Mouse (Mus musculus) limb, embryonic 10.5 days (tissue): ENCODE results near the gene Azin2. TPM values are rescaled to one million over a fixed set of nuclear protein-coding genes. Genes with fewer than 3 reads are reported as not detected.

ENCODE experiments used
- DNase-seq: peaks from one replicate; pipeline ENCODE4 v3.0.0-alpha.2; 2017; ENCODE audit warnings: low spot score
- H3K27ac ChIP-seq: fragments of 300-500 bp; sonication (generic); 2 replicates; pipeline ENCODE4 v1.5.1; 2016; ENCODE audit warnings: mild to moderate bottlenecking
- H3K27me3 ChIP-seq: fragments of 300-500 bp; sonication (generic); 2 replicates; pipeline ENCODE4 v1.6.1; 2016; ENCODE audit warnings: low read depth, mild to moderate bottlenecking; ENCODE audit not compliant: poor library complexity, severe bottlenecking
- H3K36me3 ChIP-seq: fragments of 300-500 bp; sonication (generic); 2 replicates; pipeline ENCODE4 v1.6.1; 2016; ENCODE audit warnings: mild to moderate bottlenecking, moderate library complexity
- H3K4me1 ChIP-seq: fragments of 300-500 bp; sonication (generic); 2 replicates; pipeline ENCODE4 v1.6.1; 2016
- H3K4me3 ChIP-seq: fragments of 300-500 bp; sonication (generic); 2 replicates; pipeline ENCODE4 v1.5.1; 2016; ENCODE audit warnings: mild to moderate bottlenecking, moderate library complexity
- H3K9me3 ChIP-seq: fragments of 300-500 bp; sonication (generic); replicated peaks from 2 replicates; pipeline ENCODE4 v1.6.1; 2016; ENCODE audit warnings: mild to moderate bottlenecking
- WGBS: fragments of 180-500 bp; shearing (Covaris S2); methylation state at CpG from one replicate; pipeline ENCODE4 v1.1.7; 2016; 5-methylcytosine and 5-hydroxymethylcytosine counted together
- polyA plus RNA-seq: library from polyadenylated mRNA; unstranded; fragments of >200 nt; fragmentation: Nextera tagmentation; extraction: Ambion mirVana; gene quantifications from 2 replicates; pipeline ENCODE4 v1.2.1, GENCODE M21; 2016

Azin2 gene
- polyA plus RNA-seq, 1 experiment from 2014 or later: 15.4 TPM

DNA sequence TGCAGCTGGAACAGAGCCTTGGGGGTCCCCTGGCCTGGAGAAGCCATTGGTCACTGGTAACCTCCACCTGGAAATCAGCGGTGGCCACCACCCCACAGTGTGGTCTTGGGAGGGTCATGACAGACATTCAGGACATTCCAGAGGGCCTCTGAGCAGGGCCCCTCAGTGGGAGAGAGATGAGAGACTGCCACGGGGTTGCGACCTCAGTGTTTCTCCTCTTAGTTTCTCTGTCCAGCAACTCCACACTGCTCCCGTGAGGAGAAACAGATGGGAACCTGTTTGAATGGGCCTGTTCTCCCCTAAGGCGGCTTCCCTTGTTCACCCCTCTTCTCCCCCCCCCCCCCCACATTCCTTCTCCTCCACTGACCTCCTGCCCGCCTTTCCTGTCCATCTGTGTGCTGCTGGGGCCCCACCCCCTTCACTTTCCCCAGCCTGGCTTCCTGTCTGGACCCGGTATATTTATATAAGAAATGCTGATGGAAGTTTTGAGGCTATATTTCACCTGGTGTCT, 64.3 kb downstream of the Azin2 start:
- H3K4me1 ChIP-seq: peaks cover 48% of the 10 kb centered on the region
- 2% methylated on average over 6 of the region's 7 CpGs for WGBS
- peak overlapping the region; percentile 9; the same call in 1 of the 2 replicates for H3K4me3 ChIP-seq
- DNase-seq: peak; percentile 80
- H3K27me3 ChIP-seq: no peaks in the 10 kb centered on the region
- H3K36me3 ChIP-seq: peaks cover 20% of the 10 kb centered on the region
- peak overlapping the region; percentile 97 for H3K27ac ChIP-seq
- H3K9me3 ChIP-seq: no peaks in the 10 kb centered on the region

DNA sequence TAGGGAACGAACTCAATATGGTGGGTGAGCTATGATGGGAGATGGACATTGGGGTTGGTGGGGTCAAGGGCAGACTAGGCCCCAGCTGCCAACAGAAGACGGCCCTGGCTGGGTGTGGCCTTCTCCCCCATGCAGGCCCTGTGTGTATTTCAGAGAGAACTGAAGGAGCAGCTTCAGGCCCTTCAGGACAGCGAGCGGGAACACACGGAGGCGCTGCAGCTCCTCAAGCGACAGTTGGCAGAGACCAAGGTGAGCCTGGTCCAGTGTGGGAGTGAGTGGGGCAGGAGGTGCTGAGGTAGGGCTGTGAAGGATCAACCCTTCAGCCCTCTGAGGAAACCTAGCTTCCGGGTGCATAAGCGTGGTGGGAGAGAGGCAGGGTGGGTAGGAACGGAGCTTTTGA, 65.6 kb downstream of the Azin2 start:
- H3K36me3 ChIP-seq: peaks cover 11% of the 10 kb centered on the region
- peaks cover 55% of the 10 kb centered on the region for H3K4me1 ChIP-seq
- DNase-seq: no peak
- peak overlapping the region; percentile 61 for H3K27ac ChIP-seq
- 94% methylated on average over 10 of the region's 10 CpGs for WGBS
- no peaks in the 10 kb centered on the region for H3K9me3 ChIP-seq
- no peaks in the 10 kb centered on the region for H3K27me3 ChIP-seq
- H3K4me3 ChIP-seq: no peak overlapping the region

DNA sequence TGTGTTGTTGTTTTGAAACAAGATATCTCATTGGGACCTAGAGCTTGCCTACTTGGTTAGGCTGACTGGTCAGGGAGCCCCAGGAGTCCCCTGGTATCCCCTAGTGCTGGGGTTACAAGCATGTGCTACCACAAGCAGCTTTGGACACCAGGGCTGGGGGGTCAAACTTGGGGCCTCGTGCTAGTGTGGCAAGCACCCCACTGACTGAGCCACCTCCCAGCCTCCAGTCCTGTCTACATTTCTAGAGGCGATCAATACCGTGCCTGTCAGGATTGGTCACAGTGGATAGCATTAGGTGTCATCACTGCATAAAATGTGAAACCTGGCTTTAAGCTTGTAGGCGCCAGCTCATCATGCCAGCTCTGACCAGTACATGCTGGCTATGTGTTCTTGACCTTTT, 66.4 kb downstream of the Azin2 start:
- Histone ChIP-seq H3K9me3 (no peaks in the 10 kb centered on the region), H3K4me3 (no peak overlapping the region), H3K36me3 (peaks cover 6% of the 10 kb centered on the region), H3K27me3 (no peaks in the 10 kb centered on the region), H3K4me1 (peaks cover 63% of the 10 kb centered on the region), H3K27ac (0 out of 2 replicates have a peak overlapping the region, but pooled peaks have one; percentile 61)
- WGBS: 96% methylated on average over 4 of the region's 4 CpGs
- no peak for DNase-seq

DNA sequence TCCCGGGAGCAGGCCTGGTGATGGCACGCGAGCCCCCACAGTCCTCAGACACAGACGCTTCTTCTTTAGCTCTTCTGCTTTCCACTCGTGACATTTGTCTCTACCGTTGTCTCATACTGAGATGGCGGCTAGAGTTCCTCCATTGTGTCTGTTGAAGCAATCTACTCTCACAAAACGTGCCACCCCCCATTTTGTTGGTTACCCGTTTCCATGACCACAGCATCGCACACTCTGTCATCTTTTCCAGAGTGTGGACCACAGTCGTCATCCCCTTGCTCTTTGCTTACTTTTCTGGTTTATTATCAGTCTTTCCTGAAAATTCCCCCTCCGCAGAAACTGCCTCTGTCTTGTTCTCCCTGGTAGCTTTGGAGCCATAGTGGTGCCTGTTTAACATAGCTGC, 68.1 kb downstream of the Azin2 start:
- H3K27ac ChIP-seq: no peak overlapping the region
- no peaks in the 10 kb centered on the region for H3K36me3 ChIP-seq
- 84% methylated on average over 12 of the region's 12 CpGs for WGBS
- H3K4me3 ChIP-seq: no peak overlapping the region
- H3K4me1 ChIP-seq: peaks cover 59% of the 10 kb centered on the region
- H3K27me3 ChIP-seq: no peaks in the 10 kb centered on the region
- H3K9me3 ChIP-seq: no peaks in the 10 kb centered on the region
- DNase-seq: no peak

DNA sequence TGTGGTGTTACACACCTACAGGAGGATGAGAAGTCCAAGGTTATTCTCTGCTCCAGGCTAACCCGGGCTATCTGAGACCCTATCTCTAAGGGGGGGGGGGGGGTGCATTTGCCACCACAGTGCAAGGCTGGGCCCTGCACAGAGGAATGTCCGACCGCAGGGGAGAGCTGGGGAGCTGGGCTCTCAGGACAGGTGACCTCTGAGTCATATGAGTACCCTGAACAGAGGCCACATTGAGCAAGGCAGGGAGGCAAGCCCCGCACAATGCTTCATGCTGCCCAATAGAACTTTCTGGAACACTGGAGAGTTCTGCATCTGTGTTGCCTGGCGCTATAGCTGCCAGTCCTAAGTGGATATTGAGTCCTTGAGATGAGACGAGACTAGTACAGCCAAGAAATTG, 70.1 kb downstream of the Azin2 start:
- H3K27me3 ChIP-seq: no peaks in the 10 kb centered on the region
- peaks cover 47% of the 10 kb centered on the region for H3K4me1 ChIP-seq
- peaks cover 8% of the 10 kb centered on the region; the same call in 1 of the 2 replicates for H3K36me3 ChIP-seq
- no peak overlapping the region for H3K27ac ChIP-seq
- no peak overlapping the region for H3K4me3 ChIP-seq
- no peak for DNase-seq
- H3K9me3 ChIP-seq: no peaks in the 10 kb centered on the region
- WGBS: 91% methylated on average over 6 of the region's 6 CpGs

DNA sequence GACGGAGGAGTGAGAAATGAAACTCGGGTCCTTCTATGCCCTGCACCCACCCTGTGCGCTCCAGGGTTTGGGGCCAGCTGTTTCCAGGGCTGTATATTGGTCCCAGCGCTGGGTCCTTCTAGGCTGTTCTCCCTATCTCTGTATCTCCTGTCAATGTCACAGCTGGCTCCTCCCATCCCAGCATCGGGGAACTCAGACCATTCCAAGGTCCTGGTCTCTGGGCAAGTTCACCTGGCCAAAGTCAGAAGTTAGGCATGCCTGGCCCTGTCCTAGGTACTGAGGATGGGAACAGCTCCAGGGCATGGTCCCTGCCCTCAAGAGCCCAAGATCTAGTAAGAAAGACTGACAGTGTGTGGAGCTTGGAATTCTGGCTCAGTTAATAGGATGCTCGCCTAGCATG, 70.5 kb downstream of the Azin2 start:
- H3K27me3 ChIP-seq: no peaks in the 10 kb centered on the region
- no peak overlapping the region for H3K27ac ChIP-seq
- H3K9me3 ChIP-seq: no peaks in the 10 kb centered on the region
- peaks cover 8% of the 10 kb centered on the region; the same call in 1 of the 2 replicates for H3K36me3 ChIP-seq
- WGBS: 79% methylated on average over 6 of the region's 6 CpGs
- H3K4me1 ChIP-seq: peaks cover 47% of the 10 kb centered on the region
- no peak for DNase-seq
- H3K4me3 ChIP-seq: no peak overlapping the region

DNA sequence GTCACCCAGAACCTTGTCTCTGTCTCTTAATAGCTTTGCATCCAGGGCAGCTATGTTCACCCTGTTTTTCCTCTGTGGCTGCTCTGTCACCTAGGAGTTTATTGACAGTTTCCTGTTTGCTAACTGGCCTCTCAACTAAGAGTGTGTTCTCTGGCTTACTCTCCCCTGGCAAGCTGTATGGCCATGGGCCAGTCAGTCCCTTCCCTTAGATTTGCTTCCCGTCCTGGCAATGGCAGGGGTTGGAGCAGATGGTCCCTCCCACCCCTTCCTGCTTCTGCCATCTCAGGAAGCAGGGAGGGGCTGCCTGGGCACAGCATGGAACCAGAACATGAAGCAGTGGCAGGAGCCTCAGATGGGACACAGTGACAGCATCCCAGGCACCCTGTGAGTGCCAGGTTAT, 71.1 kb downstream of the Azin2 start:
- no peak overlapping the region for H3K4me3 ChIP-seq
- H3K27me3 ChIP-seq: no peaks in the 10 kb centered on the region
- H3K27ac ChIP-seq: peak overlapping the region; percentile 43; the same call in 1 of the 2 replicates
- peaks cover 11% of the 10 kb centered on the region; the same call in 1 of the 2 replicates for H3K36me3 ChIP-seq
- H3K9me3 ChIP-seq: no peaks in the 10 kb centered on the region
- DNase-seq: no peak
- WGBS: 20% methylated on average over 1 of the region's 1 CpGs
- H3K4me1 ChIP-seq: peaks cover 48% of the 10 kb centered on the region

DNA sequence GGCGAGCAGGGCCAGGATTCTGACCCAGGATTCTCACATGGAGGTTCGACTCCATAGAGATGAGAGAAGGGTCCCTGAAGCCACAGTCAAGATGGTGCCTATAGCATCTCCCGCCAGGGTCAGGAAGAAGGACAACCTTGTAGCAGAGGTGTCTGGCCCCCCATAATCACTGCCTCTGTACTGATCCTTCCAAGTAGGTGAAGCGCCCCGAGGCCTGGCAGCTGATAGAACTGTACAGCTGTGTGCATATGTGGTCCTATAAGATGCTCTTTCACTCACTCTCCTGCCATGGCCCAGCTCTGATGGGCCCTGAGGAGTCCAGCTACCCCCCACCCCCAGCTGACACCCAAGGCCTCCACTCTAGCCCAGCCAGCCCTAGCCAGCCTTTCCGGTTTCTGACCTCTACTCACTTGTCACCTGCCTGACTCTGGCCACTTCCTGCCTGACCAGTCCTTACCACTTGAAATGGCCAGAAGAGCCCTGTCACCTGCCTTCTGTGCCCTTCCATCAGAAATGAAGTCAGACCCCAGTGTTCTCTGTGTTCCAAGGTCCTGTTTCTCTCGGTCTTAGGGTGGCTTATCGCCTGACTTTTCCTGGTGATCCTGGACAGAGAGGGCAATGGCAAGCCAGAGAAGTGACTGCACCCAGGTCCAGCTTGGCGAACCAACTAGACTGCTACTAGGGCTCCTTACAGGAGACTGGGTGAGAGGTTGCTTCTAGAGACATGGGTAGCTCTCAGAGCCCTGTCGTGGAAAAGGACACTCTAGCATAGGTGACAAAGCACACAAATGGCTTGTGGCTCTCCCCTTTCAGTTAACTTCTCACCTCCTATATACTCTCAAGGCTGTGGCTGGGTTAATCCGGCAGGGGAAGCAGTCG, 72.3 kb downstream of the Azin2 start:
- no peaks in the 10 kb centered on the region for H3K27me3 ChIP-seq
- peaks cover 45% of the 10 kb centered on the region for H3K4me1 ChIP-seq
- 75% methylated on average over 12 of the region's 12 CpGs for WGBS

DNA sequence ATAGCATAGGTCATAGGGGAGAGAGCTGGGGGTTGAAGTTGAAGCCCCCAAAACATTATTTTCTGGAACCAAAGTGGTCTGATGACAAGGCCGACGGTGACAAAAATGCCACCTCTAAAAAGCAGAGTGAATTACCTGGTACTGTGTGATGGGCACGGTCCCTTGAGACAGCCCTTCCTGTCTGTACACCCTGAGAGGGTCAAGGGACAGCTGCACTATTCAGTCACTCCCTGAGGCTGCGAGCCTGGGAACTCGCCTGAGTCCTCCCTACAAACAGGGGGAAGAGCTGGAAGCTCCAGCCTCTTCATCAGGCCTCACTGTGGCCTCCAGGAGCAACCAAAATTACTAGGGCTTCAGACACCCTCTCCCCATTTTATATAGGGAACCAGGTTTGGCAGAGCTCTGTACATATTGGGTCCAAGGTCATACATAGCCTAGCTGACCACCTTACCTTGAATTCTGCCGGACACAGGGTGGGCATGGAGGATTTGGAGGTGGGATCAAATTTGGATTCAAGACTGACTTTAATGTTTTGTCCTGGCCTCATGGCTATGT, 73.7 kb downstream of the Azin2 start:
- Histone ChIP-seq H3K36me3 (peaks cover 17% of the 10 kb centered on the region), H3K27ac (no peak overlapping the region), H3K9me3 (no peaks in the 10 kb centered on the region), H3K4me3 (no peak overlapping the region), H3K4me1 (peaks cover 60% of the 10 kb centered on the region), H3K27me3 (peaks cover 9% of the 10 kb centered on the region; the same call in 1 of the 2 replicates)
- DNase-seq: no peak
- 81% methylated on average over 6 of the region's 6 CpGs for WGBS

More for the DNA sequence above, 72.3 kb downstream of the Azin2 start:
- no peak overlapping the region for H3K4me3 ChIP-seq
- H3K9me3 ChIP-seq: no peaks in the 10 kb centered on the region
- H3K36me3 ChIP-seq: peaks cover 17% of the 10 kb centered on the region
- peak overlapping the region; percentile 16; the same call in 1 of the 2 replicates for H3K27ac ChIP-seq
- DNase-seq: no peak

DNA sequence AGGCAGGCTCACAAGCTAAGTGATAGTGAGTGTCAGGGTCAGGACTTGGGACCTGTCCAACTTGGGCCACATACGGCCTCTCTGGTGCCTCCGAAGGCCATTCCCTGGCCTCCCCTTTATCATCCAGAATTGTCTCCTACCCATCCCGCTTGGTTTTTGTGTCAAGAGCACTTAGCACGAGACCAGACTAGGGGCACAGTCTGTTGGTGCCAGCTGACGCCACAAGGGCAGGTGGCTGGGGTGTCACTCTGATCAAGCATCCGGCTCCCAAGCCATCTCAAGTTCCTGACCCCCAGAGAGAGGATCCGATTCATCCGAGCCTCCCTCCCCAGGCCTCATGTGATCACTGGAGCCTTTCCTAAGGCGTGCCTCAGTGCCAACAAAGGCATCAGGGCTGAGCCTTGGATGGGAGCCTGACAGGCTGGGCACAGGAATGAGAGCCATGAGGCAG, 74.6 kb downstream of the Azin2 start:
- no peaks in the 10 kb centered on the region for H3K9me3 ChIP-seq
- 74% methylated on average over 9 of the region's 9 CpGs for WGBS
- no peak overlapping the region for H3K4me3 ChIP-seq
- DNase-seq: no peak
- peaks cover 17% of the 10 kb centered on the region for H3K36me3 ChIP-seq
- H3K27me3 ChIP-seq: peaks cover 9% of the 10 kb centered on the region; the same call in 1 of the 2 replicates
- peaks cover 67% of the 10 kb centered on the region for H3K4me1 ChIP-seq
- peak overlapping the region; percentile 9; the same call in 1 of the 2 replicates for H3K27ac ChIP-seq

DNA sequence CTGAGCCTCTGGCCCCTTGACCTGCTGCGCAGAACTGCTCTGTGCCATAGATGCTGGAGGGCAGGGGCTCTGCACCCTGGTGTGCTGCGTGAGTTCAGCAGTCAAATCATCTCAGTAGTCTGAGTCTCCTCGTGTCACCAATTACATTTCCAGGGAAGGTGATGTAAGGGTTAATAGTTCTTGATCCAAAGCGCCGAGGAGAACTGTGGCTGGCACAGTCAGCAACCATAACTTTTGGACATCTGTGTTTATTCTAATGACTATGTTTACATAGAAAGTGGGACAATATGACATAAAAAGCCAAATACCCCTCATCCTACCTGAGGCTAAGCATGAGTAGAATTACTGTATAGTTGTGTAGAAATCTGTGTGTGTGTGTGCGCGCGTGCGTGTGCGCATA, 75.2 kb downstream of the Azin2 start:
- no peaks in the 10 kb centered on the region for H3K9me3 ChIP-seq
- peaks cover 66% of the 10 kb centered on the region for H3K4me1 ChIP-seq
- WGBS: 79% methylated on average over 10 of the region's 10 CpGs
- peaks cover 17% of the 10 kb centered on the region for H3K36me3 ChIP-seq
- H3K27me3 ChIP-seq: peaks cover 9% of the 10 kb centered on the region; the same call in 1 of the 2 replicates
- H3K4me3 ChIP-seq: no peak overlapping the region
- no peak for DNase-seq
- no peak overlapping the region for H3K27ac ChIP-seq

DNA sequence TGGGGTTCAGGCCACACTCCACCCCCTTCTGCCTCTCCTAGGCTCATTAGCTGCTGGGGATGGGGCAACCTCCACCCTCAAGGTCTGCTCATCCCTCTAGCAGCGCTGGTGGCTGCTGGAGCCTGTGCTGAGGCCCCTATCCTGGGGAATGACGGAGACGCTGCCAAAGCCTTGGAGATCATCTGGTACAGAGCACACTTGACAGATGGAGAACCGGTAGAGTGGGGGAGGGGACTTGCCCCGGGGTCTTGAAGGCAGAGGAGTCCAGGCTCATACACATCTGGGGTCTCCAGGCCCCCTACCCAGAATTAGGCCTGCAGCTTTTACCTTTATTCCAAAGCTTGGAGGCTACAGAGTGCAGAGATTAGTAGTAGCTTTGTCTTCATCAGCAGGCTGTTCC, 75.7 kb downstream of the Azin2 start:
- H3K36me3 ChIP-seq: peaks cover 17% of the 10 kb centered on the region
- peaks cover 9% of the 10 kb centered on the region; the same call in 1 of the 2 replicates for H3K27me3 ChIP-seq
- no peak overlapping the region for H3K27ac ChIP-seq
- no peak overlapping the region for H3K4me3 ChIP-seq
- peaks cover 64% of the 10 kb centered on the region for H3K4me1 ChIP-seq
- H3K9me3 ChIP-seq: no peaks in the 10 kb centered on the region
- WGBS: 46% methylated on average over 5 of the region's 5 CpGs
- no peak for DNase-seq

DNA sequence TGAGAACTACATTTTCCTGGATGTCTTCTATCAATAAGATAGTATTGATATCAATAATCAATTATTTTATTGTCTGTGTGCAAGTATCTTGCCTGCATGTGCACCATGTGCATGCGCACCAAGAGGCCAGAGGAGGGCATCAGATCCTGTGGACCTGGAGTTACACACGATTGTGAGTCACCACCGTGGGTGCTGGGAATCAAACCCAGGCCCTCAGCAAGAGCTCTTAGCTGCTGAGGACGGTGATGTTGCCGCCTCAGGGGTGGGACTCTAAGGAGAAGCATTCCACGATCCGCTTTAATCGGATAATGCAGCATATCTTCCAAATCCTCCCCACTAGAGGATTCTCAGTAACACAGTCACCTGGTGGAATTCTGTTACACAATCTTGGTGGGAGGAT, 76.7 kb downstream of the Azin2 start:
- H3K4me1 ChIP-seq: peaks cover 54% of the 10 kb centered on the region
- peaks cover 17% of the 10 kb centered on the region for H3K36me3 ChIP-seq
- 92% methylated on average over 8 of the region's 8 CpGs for WGBS
- DNase-seq: no peak
- no peak overlapping the region for H3K4me3 ChIP-seq
- H3K9me3 ChIP-seq: no peaks in the 10 kb centered on the region
- H3K27ac ChIP-seq: no peak overlapping the region
- H3K27me3 ChIP-seq: peaks cover 9% of the 10 kb centered on the region; the same call in 1 of the 2 replicates
